Mouse (Mus musculus): ENCODE measurements around the gene Nav1.

DNA sequence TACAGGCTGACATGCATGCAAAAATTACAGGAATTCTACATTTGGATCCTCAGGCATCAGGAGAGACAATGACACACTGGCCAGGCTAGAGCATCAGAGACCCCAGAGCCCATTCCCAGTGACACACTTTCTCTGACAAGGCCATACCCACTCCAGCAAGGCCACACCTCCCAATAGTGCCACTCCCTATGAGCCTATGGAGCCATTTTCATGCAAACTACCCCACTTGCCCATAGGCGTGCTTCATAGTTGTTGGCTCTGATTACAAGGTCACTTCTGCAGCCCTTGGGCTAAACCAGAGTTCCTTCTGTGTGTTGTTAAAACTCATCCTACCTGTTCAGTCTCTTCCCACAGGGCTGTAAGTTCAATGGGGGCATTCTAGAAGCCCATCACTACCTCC is 25.1 kb upstream of the Nav1 start:
- TF ChIP-seq CTCF (IDR thresholded peaks at IDR 0.05; ENCODE audit: insufficient read depth, low read depth, low read length): no peak
- no peak for TF ChIP-seq POLR2A (IDR thresholded peaks at IDR 0.05; ENCODE audit: insufficient read depth, low read depth, low read length)
